Mouse (Mus musculus): ENCODE data around the gene Pip5k1b. TPM values are rescaled to one million over a fixed set of nuclear protein-coding genes. Genes with fewer than 3 reads are reported as not detected.

The Pip5k1b gene
- polyA plus RNA-seq, 1 experiment: 10.4 TPM

- Histone ChIP-seq H3K4me1 (ENCODE audit: control insufficient read depth, insufficient read depth, low read length) (peaks cover 6% of the 10 kb centered on the region), H3K4me3 (replicated peaks; ENCODE audit: control insufficient read depth, low read depth, low read length) (no peak overlapping the region), H3K27ac (ENCODE audit: control insufficient read depth, insufficient read depth, low read depth, low read length, poor library complexity) (peak overlapping the region; percentile 21; the same call in 1 of the 2 replicates)
- 28% methylated on average over 4 of the region's 4 CpGs for WGBS
- TF ChIP-seq POLR2A (IDR thresholded peaks at IDR 0.05; ENCODE audit: borderline replicate concordance, control insufficient read depth, low read depth, low read length) (no peak), CTCF (IDR thresholded peaks at IDR 0.05; ENCODE audit: control insufficient read depth, insufficient read depth, low read length) (0 out of 2 replicates have a peak, but pooled peaks have one; percentile 11)
Measured at GRCm38 (mm10) chr19:24528910-24529561, 26.6 kb downstream of the Pip5k1b start.

GRCm38 (mm10) chr19:24528129-24528730 is 27.4 kb downstream of the Pip5k1b start:
- 26% methylated on average over 4 of the region's 4 CpGs for WGBS
- no peak overlapping the region for H3K4me3 ChIP-seq (replicated peaks; ENCODE audit: control insufficient read depth, low read depth, low read length)
- peaks cover 6% of the 10 kb centered on the region for H3K4me1 ChIP-seq (ENCODE audit: control insufficient read depth, insufficient read depth, low read length)
- peak overlapping the region; percentile 32 for H3K27ac ChIP-seq (ENCODE audit: control insufficient read depth, insufficient read depth, low read depth, low read length, poor library complexity)
- no peak for TF ChIP-seq POLR2A (IDR thresholded peaks at IDR 0.05; ENCODE audit: borderline replicate concordance, control insufficient read depth, low read depth, low read length)
- TF ChIP-seq CTCF (IDR thresholded peaks at IDR 0.05; ENCODE audit: control insufficient read depth, insufficient read depth, low read length): no peak

GRCm38 (mm10) chr19:24527613-24527948 is 28.1 kb downstream of the Pip5k1b start:
- H3K27ac ChIP-seq (ENCODE audit: control insufficient read depth, insufficient read depth, low read depth, low read length, poor library complexity): no peak overlapping the region; the same call in 1 of the 2 replicates
- no peak for TF ChIP-seq POLR2A (IDR thresholded peaks at IDR 0.05; ENCODE audit: borderline replicate concordance, control insufficient read depth, low read depth, low read length)
- no peak for TF ChIP-seq CTCF (IDR thresholded peaks at IDR 0.05; ENCODE audit: control insufficient read depth, insufficient read depth, low read length)
- 32% methylated on average over 5 of the region's 5 CpGs for WGBS

GRCm38 (mm10) chr19:24526731-24527612 is 28.7 kb downstream of the Pip5k1b start:
- TF ChIP-seq CTCF (IDR thresholded peaks at IDR 0.05; ENCODE audit: control insufficient read depth, insufficient read depth, low read length): no peak
- no peak for TF ChIP-seq POLR2A (IDR thresholded peaks at IDR 0.05; ENCODE audit: borderline replicate concordance, control insufficient read depth, low read depth, low read length)
- peak overlapping the region; percentile 90 for H3K27ac ChIP-seq (ENCODE audit: control insufficient read depth, insufficient read depth, low read depth, low read length, poor library complexity)
- WGBS: 7% methylated on average over 15 of the region's 15 CpGs
- no peak overlapping the region for H3K4me3 ChIP-seq (replicated peaks; ENCODE audit: control insufficient read depth, low read depth, low read length)
- peaks cover 8% of the 10 kb centered on the region for H3K4me1 ChIP-seq (ENCODE audit: control insufficient read depth, insufficient read depth, low read length)

More at GRCm38 (mm10) chr19:24527613-24527948, 28.1 kb downstream of the Pip5k1b start:
- no peak overlapping the region for H3K4me3 ChIP-seq (replicated peaks; ENCODE audit: control insufficient read depth, low read depth, low read length)
- H3K4me1 ChIP-seq (ENCODE audit: control insufficient read depth, insufficient read depth, low read length): peaks cover 8% of the 10 kb centered on the region

GRCm38 (mm10) chr19:24523476-24524313 is 32.0 kb downstream of the Pip5k1b start:
- 89% methylated on average over 15 of the region's 15 CpGs for WGBS
- H3K27ac ChIP-seq (ENCODE audit: control insufficient read depth, insufficient read depth, low read depth, low read length, poor library complexity): no peak overlapping the region
- peaks cover 9% of the 10 kb centered on the region for H3K4me1 ChIP-seq (ENCODE audit: control insufficient read depth, insufficient read depth, low read length)
- no peak overlapping the region for H3K4me3 ChIP-seq (replicated peaks; ENCODE audit: control insufficient read depth, low read depth, low read length)
- TF ChIP-seq CTCF (IDR thresholded peaks at IDR 0.05; ENCODE audit: control insufficient read depth, insufficient read depth, low read length): no peak

GRCm38 (mm10) chr19:24521997-24522396 is 33.7 kb downstream of the Pip5k1b start:
- no peak for TF ChIP-seq CTCF (IDR thresholded peaks at IDR 0.05; ENCODE audit: control insufficient read depth, insufficient read depth, low read length)
- no peak for TF ChIP-seq POLR2A (IDR thresholded peaks at IDR 0.05; ENCODE audit: borderline replicate concordance, control insufficient read depth, low read depth, low read length)
- Histone ChIP-seq H3K4me3 (replicated peaks; ENCODE audit: control insufficient read depth, low read depth, low read length) (no peak overlapping the region), H3K4me1 (ENCODE audit: control insufficient read depth, insufficient read depth, low read length) (peaks cover 5% of the 10 kb centered on the region; the same call in 1 of the 2 replicates), H3K27ac (ENCODE audit: control insufficient read depth, insufficient read depth, low read depth, low read length, poor library complexity) (no peak overlapping the region)
- WGBS: 64% methylated on average over 7 of the region's 7 CpGs

- no peak overlapping the region for H3K27ac ChIP-seq (ENCODE audit: control insufficient read depth, insufficient read depth, low read depth, low read length, poor library complexity)
- H3K4me1 ChIP-seq (ENCODE audit: control insufficient read depth, insufficient read depth, low read length): peaks cover 3% of the 10 kb centered on the region; the same call in 1 of the 2 replicates
- no peak overlapping the region for H3K4me3 ChIP-seq (replicated peaks; ENCODE audit: control insufficient read depth, low read depth, low read length)
- TF ChIP-seq POLR2A (IDR thresholded peaks at IDR 0.05; ENCODE audit: borderline replicate concordance, control insufficient read depth, low read depth, low read length): no peak
- TF ChIP-seq CTCF (IDR thresholded peaks at IDR 0.05; ENCODE audit: control insufficient read depth, insufficient read depth, low read length): no peak
- WGBS: 90% methylated on average over 9 of the region's 9 CpGs
Measured at GRCm38 (mm10) chr19:24521146-24521545, 34.5 kb downstream of the Pip5k1b start.

Measured in bone marrow, adult 2 months (tissue).